8 mouse cellular contexts compared by ENCODE assay signal in the genomic region with DNA sequence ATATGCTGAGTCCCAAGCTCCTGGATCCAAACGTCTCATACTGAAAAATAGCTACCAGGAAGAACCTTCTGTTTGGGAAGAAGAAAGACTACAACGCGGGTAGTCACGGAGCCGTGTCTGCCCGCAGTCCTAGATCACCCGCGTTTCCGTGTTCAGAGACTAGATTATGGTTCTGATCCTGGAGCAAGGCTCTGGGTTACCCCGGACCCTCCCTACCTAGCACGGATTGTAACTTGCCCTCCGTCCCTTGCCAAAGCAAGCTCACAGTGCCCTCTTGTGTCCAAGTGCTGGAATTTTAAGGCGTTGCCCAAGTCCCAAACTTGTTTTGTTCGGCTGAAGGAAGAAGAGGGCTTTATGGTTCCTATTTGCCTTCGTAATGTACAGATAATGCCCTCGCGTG. TPM values are rescaled to one million over a fixed set of nuclear protein-coding genes. Genes with fewer than 3 reads are reported as not detected.
DNase-seq lines count a peak whose midpoint lies in the region; ATAC-seq and TF ChIP-seq lines count a peak whose summit lies in the region.

No protein-coding gene starts in this region.

- peak; percentile 98 for TF ChIP-seq CTCF in heart, postnatal 0 days (IDR thresholded peaks at IDR 0.05; ENCODE audit: low read depth)
- peak; percentile 78 for TF ChIP-seq CTCF in liver, embryonic 14.5 days (IDR thresholded peaks at IDR 0.05; ENCODE audit: low read depth)

- peak; percentile 89 for DNase-seq in ES-CJ7 (ENCODE audit: low read depth, low spot score)
- peak; percentile 41 for DNase-seq in c-Kit-positive CD71-positive TER-119-negative erythroid progenitor cells, embryonic 14.5 days (ENCODE audit: low read depth)
- peak; percentile 84 for DNase-seq in heart, postnatal 0 days (ENCODE audit: low spot score)
- peak; percentile 62 to 77 for DNase-seq in kidney, postnatal 36 days
- DNase-seq in liver, embryonic 14.5 days (ENCODE audit: low read depth in 3 of 3, low spot score in 3 of 3): peak; percentile 19 to 22 (median 19)
- peak; percentile 61 for DNase-seq in urinary bladder, postnatal 25 days (ENCODE audit: low spot score)

- H3K4me3 ChIP-seq in forebrain, embryonic 13.5 days: no peak overlapping the region
- H3K4me3 ChIP-seq in heart, postnatal 0 days (ENCODE audit: low read depth, low read length): peak overlapping the region; percentile 22
- no peak overlapping the region for H3K4me3 ChIP-seq in liver, embryonic 14.5 days (ENCODE audit: insufficient read depth in 1 of 2, low read depth in 2 of 2, low read length in 2 of 2)
- H3K4me3 ChIP-seq in neural tube, embryonic 14.5 days (ENCODE audit: low read depth, low read length): no peak overlapping the region

- no peak for TF ChIP-seq EP300 in heart, postnatal 0 days (IDR thresholded peaks at IDR 0.05; ENCODE audit: low read depth)
- no peak for TF ChIP-seq EP300 in liver, embryonic 14.5 days (IDR thresholded peaks at IDR 0.05; ENCODE audit: low read depth)

- no peaks in the 10 kb centered on the region for H3K9me3 ChIP-seq in forebrain, embryonic 13.5 days (replicated peaks)
- H3K9me3 ChIP-seq in heart, postnatal 0 days (replicated peaks; ENCODE audit: control insufficient read depth, low read length): no peaks in the 10 kb centered on the region
- H3K9me3 ChIP-seq in liver, embryonic 14.5 days (ENCODE audit: control insufficient read depth, low read length): no peaks in the 10 kb centered on the region
- no peaks in the 10 kb centered on the region for H3K9me3 ChIP-seq in neural tube, embryonic 14.5 days (ENCODE audit: control insufficient read depth, low read length)

- no peak overlapping the region for H3K27ac ChIP-seq in forebrain, embryonic 13.5 days
- no peak overlapping the region for H3K27ac ChIP-seq in heart, postnatal 0 days (ENCODE audit: low read depth)
- H3K27ac ChIP-seq in liver, embryonic 14.5 days: no peak overlapping the region
- no peak overlapping the region for H3K27ac ChIP-seq in neural tube, embryonic 14.5 days (ENCODE audit: low read depth, low read length)

- 2% methylated on average over 17 of the region's 17 CpGs for WGBS in forebrain, embryonic 13.5 days
- 3% methylated on average over 17 of the region's 17 CpGs for WGBS in heart, postnatal 0 days
- 2% methylated on average over 17 of the region's 17 CpGs for WGBS in liver, embryonic 14.5 days (ENCODE audit: insufficient replicate concordance)
- 2% methylated on average over 17 of the region's 17 CpGs for WGBS in neural tube, embryonic 14.5 days

- ATAC-seq in forebrain, embryonic 13.5 days: peak; percentile 59
- peak; percentile 53 for ATAC-seq in heart, postnatal 0 days (ENCODE audit: insufficient read depth, low read depth)
- no peak for ATAC-seq in liver, embryonic 14.5 days (ENCODE audit: insufficient read depth)
- ATAC-seq in neural tube, embryonic 14.5 days (ENCODE audit: low read depth): peak; percentile 68; the same call in 1 of the 2 replicates

- H3K4me1 ChIP-seq in forebrain, embryonic 13.5 days: peaks cover 18% of the 10 kb centered on the region
- no peaks in the 10 kb centered on the region for H3K4me1 ChIP-seq in heart, postnatal 0 days (ENCODE audit: control insufficient read depth, insufficient read depth)
- no peaks in the 10 kb centered on the region for H3K4me1 ChIP-seq in liver, embryonic 14.5 days (replicated peaks; ENCODE audit: control insufficient read depth in 2 of 2, insufficient read depth in 2 of 2, low read length in 1 of 2)
- peaks cover 4% of the 10 kb centered on the region; the same call in 1 of the 2 replicates for H3K4me1 ChIP-seq in neural tube, embryonic 14.5 days (ENCODE audit: control insufficient read depth, insufficient read depth, low read length)

- no peaks in the 10 kb centered on the region for H3K36me3 ChIP-seq in forebrain, embryonic 13.5 days (ENCODE audit: poor library complexity, severe bottlenecking)
- no peaks in the 10 kb centered on the region for H3K36me3 ChIP-seq in heart, postnatal 0 days (replicated peaks; ENCODE audit: control insufficient read depth, insufficient read depth, low read length)
- H3K36me3 ChIP-seq in liver, embryonic 14.5 days (replicated peaks; ENCODE audit: control insufficient read depth, insufficient read depth, low read depth): no peaks in the 10 kb centered on the region
- no peaks in the 10 kb centered on the region for H3K36me3 ChIP-seq in neural tube, embryonic 14.5 days (ENCODE audit: control insufficient read depth, insufficient read depth, low read length)

- H3K4me2 ChIP-seq in forebrain, embryonic 13.5 days: peak overlapping the region; percentile 89
- peak overlapping the region; percentile 52 for H3K4me2 ChIP-seq in heart, postnatal 0 days (ENCODE audit: low read depth, low read length)
- peak overlapping the region; percentile 22; the same call in 1 of the 2 replicates for H3K4me2 ChIP-seq in liver, embryonic 14.5 days (ENCODE audit: low read depth)
- peak overlapping the region; percentile 94; the same call in 1 of the 2 replicates for H3K4me2 ChIP-seq in neural tube, embryonic 14.5 days (ENCODE audit: low read depth, low read length)

- no peak overlapping the region for H3K9ac ChIP-seq in forebrain, embryonic 13.5 days
- H3K9ac ChIP-seq in heart, postnatal 0 days (replicated peaks; ENCODE audit: low read depth, low read length): no peak overlapping the region
- no peak overlapping the region for H3K9ac ChIP-seq in liver, embryonic 14.5 days (replicated peaks)
- no peak overlapping the region for H3K9ac ChIP-seq in neural tube, embryonic 14.5 days (replicated peaks; ENCODE audit: low read depth, low read length)

- H3K27me3 ChIP-seq in forebrain, embryonic 13.5 days: peaks cover 35% of the 10 kb centered on the region
- H3K27me3 ChIP-seq in heart, postnatal 0 days (ENCODE audit: control insufficient read depth, insufficient read depth, low read length): peaks cover 2% of the 10 kb centered on the region; the same call in 1 of the 2 replicates
- peaks cover 36% of the 10 kb centered on the region for H3K27me3 ChIP-seq in liver, embryonic 14.5 days (ENCODE audit: control insufficient read depth, insufficient read depth, low read length)
- peaks cover 9% of the 10 kb centered on the region for H3K27me3 ChIP-seq in neural tube, embryonic 14.5 days (ENCODE audit: control insufficient read depth, insufficient read depth, low read length)

RNA-seq across cellular contexts. Expression of a gene that starts 1.9 kb away (rescaled TPM):
- polyA plus RNA-seq in forebrain, embryonic 13.5 days (2015; fragmentation: Nextera tagmentation; extraction: Ambion mirVana): 3.7 and 3.9 TPM in 2 replicates
- total RNA-seq in heart, postnatal 0 days (2014; rRNA removed; ENCODE audit: low replicate concordance): 5.6 and 12.8 TPM in 2 replicates
- 1.8 and 2.0 TPM in 2 replicates for polyA plus RNA-seq in heart, postnatal 0 days (2015; fragmentation: Nextera tagmentation; extraction: Ambion mirVana)
- polyA plus RNA-seq in liver, embryonic 14.5 days (2012; rRNA removed): 0.36 and 0.41 TPM in 2 replicates
- 0.29 TPM in 2 replicates for polyA plus RNA-seq in liver, embryonic 14.5 days (2014; fragmentation: Nextera tagmentation; extraction: Ambion mirVana)
- 6.1 and 6.7 TPM in 2 replicates for polyA plus RNA-seq in neural tube, embryonic 14.5 days (2014; fragmentation: Nextera tagmentation; extraction: Ambion mirVana)

Comparison
In these comparisons a context has a peak if more than half of its experiments do, and no peak if none do; other contexts are left out.
1. DNase-seq: peak in every context shown above with its lines; median percentile 89 in ES-CJ7; 84 in heart, postnatal 0 days; 70 in kidney, postnatal 36 days; 61 in urinary bladder, postnatal 25 days; 41 in c-Kit-positive CD71-positive TER-119-negative erythroid progenitor cells, embryonic 14.5 days; 19 in liver, embryonic 14.5 days.
2. H3K4me2 ChIP-seq: peak in every context shown above with its lines; median percentile 94 in neural tube, embryonic 14.5 days; 89 in forebrain, embryonic 13.5 days; 52 in heart, postnatal 0 days; 22 in liver, embryonic 14.5 days.